Mouse (Mus musculus): ENCODE results near the gene Pdzph1. TPM values are rescaled to one million over a fixed set of nuclear protein-coding genes. Genes with fewer than 3 reads are reported as not detected.

The Pdzph1 gene
- polyA plus RNA-seq, 1 experiment: not detected

GRCm38 (mm10) chr17:58923901-58924476 lies 67.2 kb downstream of the Pdzph1 start:
- Histone ChIP-seq H3K27ac (ENCODE audit: insufficient read depth, low read depth, low read length) (no peak overlapping the region), H3K4me3 (ENCODE audit: insufficient read depth, low read length) (no peak overlapping the region), H3K4me1 (ENCODE audit: control insufficient read depth, insufficient read depth, low read length) (no peaks in the 10 kb centered on the region)

GRCm38 (mm10) chr17:58923316-58923866 lies 67.8 kb downstream of the Pdzph1 start:
- Histone ChIP-seq H3K4me1 (ENCODE audit: control insufficient read depth, insufficient read depth, low read length) (no peaks in the 10 kb centered on the region), H3K4me3 (ENCODE audit: insufficient read depth, low read length) (no peak overlapping the region), H3K27ac (ENCODE audit: insufficient read depth, low read depth, low read length) (no peak overlapping the region)
- TF ChIP-seq POLR2A (IDR thresholded peaks at IDR 0.05; ENCODE audit: borderline replicate concordance, low read depth, low read length) (no peak), CTCF (IDR thresholded peaks at IDR 0.05; ENCODE audit: low read depth, low read length) (no peak)

More at GRCm38 (mm10) chr17:58923901-58924476, 67.2 kb downstream of the Pdzph1 start:
- TF ChIP-seq POLR2A (IDR thresholded peaks at IDR 0.05; ENCODE audit: borderline replicate concordance, low read depth, low read length) (no peak), CTCF (IDR thresholded peaks at IDR 0.05; ENCODE audit: low read depth, low read length) (no peak)

GRCm38 (mm10) chr17:58922821-58923220 lies 68.4 kb downstream of the Pdzph1 start:
- TF ChIP-seq POLR2A (IDR thresholded peaks at IDR 0.05; ENCODE audit: borderline replicate concordance, low read depth, low read length) (no peak), CTCF (IDR thresholded peaks at IDR 0.05; ENCODE audit: low read depth, low read length) (no peak)
- no peak overlapping the region for H3K4me3 ChIP-seq (ENCODE audit: insufficient read depth, low read length)
- H3K4me1 ChIP-seq (ENCODE audit: control insufficient read depth, insufficient read depth, low read length): no peaks in the 10 kb centered on the region
- H3K27ac ChIP-seq (ENCODE audit: insufficient read depth, low read depth, low read length): no peak overlapping the region

DNA sequence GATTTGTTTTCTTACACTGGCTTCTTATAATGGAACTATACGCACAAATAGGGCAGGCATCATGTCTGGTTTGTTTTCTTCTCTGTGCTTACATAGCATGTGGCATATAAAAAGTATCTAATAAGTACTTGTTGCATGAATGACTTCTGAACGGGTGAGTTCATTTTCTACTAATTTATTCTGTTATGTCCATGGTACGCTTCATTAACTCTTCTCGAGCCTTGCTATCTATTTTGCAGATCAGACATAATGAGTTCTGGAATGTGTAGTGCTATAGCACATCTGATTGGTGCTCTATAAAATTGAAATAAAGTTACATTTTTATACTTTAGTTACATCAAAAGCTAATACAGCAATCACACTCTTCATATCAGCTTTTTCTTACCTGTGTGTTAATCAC lies 71.2 kb downstream of the Pdzph1 start:
- H3K4me3 ChIP-seq (ENCODE audit: insufficient read depth, low read length): no peak overlapping the region
- no peak overlapping the region for H3K27ac ChIP-seq (ENCODE audit: insufficient read depth, low read depth, low read length)
- no peaks in the 10 kb centered on the region for H3K4me1 ChIP-seq (ENCODE audit: control insufficient read depth, insufficient read depth, low read length)
- TF ChIP-seq CTCF (IDR thresholded peaks at IDR 0.05; ENCODE audit: low read depth, low read length): no peak
- no peak for TF ChIP-seq POLR2A (IDR thresholded peaks at IDR 0.05; ENCODE audit: borderline replicate concordance, low read depth, low read length)

GRCm38 (mm10) chr17:58919061-58919460 lies 72.1 kb downstream of the Pdzph1 start:
- H3K4me1 ChIP-seq (ENCODE audit: control insufficient read depth, insufficient read depth, low read length): no peaks in the 10 kb centered on the region
- no peak overlapping the region for H3K27ac ChIP-seq (ENCODE audit: insufficient read depth, low read depth, low read length)
- H3K4me3 ChIP-seq (ENCODE audit: insufficient read depth, low read length): no peak overlapping the region
- TF ChIP-seq POLR2A (IDR thresholded peaks at IDR 0.05; ENCODE audit: borderline replicate concordance, low read depth, low read length): no peak
- TF ChIP-seq CTCF (IDR thresholded peaks at IDR 0.05; ENCODE audit: low read depth, low read length): no peak

DNA sequence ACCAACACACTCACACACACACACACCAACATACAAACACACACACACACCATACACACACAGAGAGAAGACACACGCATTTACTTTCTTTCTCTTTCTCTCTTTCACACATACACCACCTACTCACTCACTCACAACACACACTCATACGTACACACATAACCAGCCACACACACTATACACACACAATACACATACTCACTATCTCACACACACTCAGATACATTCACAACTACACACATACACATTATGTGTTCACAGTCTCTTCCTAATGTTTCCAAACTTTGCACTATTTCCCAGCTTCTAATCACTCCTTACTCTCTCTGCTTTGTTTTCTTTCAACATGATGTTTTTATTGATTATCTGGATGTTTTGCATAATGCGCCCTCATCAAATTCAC lies 72.6 kb downstream of the Pdzph1 start:
- H3K4me3 ChIP-seq (ENCODE audit: insufficient read depth, low read length): no peak overlapping the region
- H3K27ac ChIP-seq (ENCODE audit: insufficient read depth, low read depth, low read length): no peak overlapping the region
- no peaks in the 10 kb centered on the region for H3K4me1 ChIP-seq (ENCODE audit: control insufficient read depth, insufficient read depth, low read length)
- no peak for TF ChIP-seq CTCF (IDR thresholded peaks at IDR 0.05; ENCODE audit: low read depth, low read length)
- TF ChIP-seq POLR2A (IDR thresholded peaks at IDR 0.05; ENCODE audit: borderline replicate concordance, low read depth, low read length): no peak

DNA sequence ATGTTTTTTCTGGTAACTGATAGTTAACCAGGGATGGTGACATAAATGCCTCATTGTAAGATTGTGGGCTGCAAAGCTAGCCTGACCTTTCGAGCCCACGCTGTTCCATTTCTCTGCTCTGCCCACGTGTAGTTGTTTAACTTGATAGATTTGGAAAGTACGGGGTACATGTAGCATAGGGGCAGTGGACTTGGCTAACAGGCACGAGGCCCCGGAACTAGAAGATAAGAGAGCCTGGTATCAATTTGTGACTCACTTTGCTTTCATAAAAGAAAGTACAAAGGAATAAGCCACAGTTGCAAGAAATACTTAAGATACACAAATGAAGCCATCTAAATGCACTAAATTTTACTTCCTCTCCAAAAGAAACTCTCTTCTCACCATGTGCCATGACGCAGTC lies 79.6 kb downstream of the Pdzph1 start:
- Histone ChIP-seq H3K27ac (ENCODE audit: insufficient read depth, low read depth, low read length) (no peak overlapping the region), H3K4me1 (ENCODE audit: control insufficient read depth, insufficient read depth, low read length) (no peaks in the 10 kb centered on the region), H3K4me3 (ENCODE audit: insufficient read depth, low read length) (no peak overlapping the region)
- TF ChIP-seq POLR2A (IDR thresholded peaks at IDR 0.05; ENCODE audit: borderline replicate concordance, low read depth, low read length) (no peak), CTCF (IDR thresholded peaks at IDR 0.05; ENCODE audit: low read depth, low read length) (no peak)

GRCm38 (mm10) chr17:58909061-58909661 lies 82.0 kb downstream of the Pdzph1 start:
- TF ChIP-seq CTCF (IDR thresholded peaks at IDR 0.05; ENCODE audit: low read depth, low read length): no peak
- no peak for TF ChIP-seq POLR2A (IDR thresholded peaks at IDR 0.05; ENCODE audit: borderline replicate concordance, low read depth, low read length)

GRCm38 (mm10) chr17:58906001-58906400 lies 85.2 kb downstream of the Pdzph1 start:
- Histone ChIP-seq H3K27ac (ENCODE audit: insufficient read depth, low read depth, low read length) (no peak overlapping the region), H3K4me3 (ENCODE audit: insufficient read depth, low read length) (no peak overlapping the region), H3K4me1 (ENCODE audit: control insufficient read depth, insufficient read depth, low read length) (no peaks in the 10 kb centered on the region)
- no peak for TF ChIP-seq POLR2A (IDR thresholded peaks at IDR 0.05; ENCODE audit: borderline replicate concordance, low read depth, low read length)
- no peak for TF ChIP-seq CTCF (IDR thresholded peaks at IDR 0.05; ENCODE audit: low read depth, low read length)

More at GRCm38 (mm10) chr17:58909061-58909661, 82.0 kb downstream of the Pdzph1 start:
- Histone ChIP-seq H3K27ac (ENCODE audit: insufficient read depth, low read depth, low read length) (no peak overlapping the region), H3K4me1 (ENCODE audit: control insufficient read depth, insufficient read depth, low read length) (no peaks in the 10 kb centered on the region), H3K4me3 (ENCODE audit: insufficient read depth, low read length) (no peak overlapping the region)

GRCm38 (mm10) chr17:58891488-58892210 lies 99.5 kb downstream of the Pdzph1 start:
- Histone ChIP-seq H3K27ac (ENCODE audit: insufficient read depth, low read depth, low read length) (no peak overlapping the region), H3K4me1 (ENCODE audit: control insufficient read depth, insufficient read depth, low read length) (no peaks in the 10 kb centered on the region), H3K4me3 (ENCODE audit: insufficient read depth, low read length) (no peak overlapping the region)
- TF ChIP-seq POLR2A (IDR thresholded peaks at IDR 0.05; ENCODE audit: borderline replicate concordance, low read depth, low read length) (no peak), CTCF (IDR thresholded peaks at IDR 0.05; ENCODE audit: low read depth, low read length) (no peak)
